Mouse (Mus musculus): ENCODE measurements at regions not wholly inside any gene's neighbourhood (a gene's known extent, or its start where the extent isn't known, plus 50 kb on each side); places are given as distances from the start of the nearest gene placed in this dataset.
A peak's percentile ranks its signal among the peaks of the same experiment; 100 is the strongest.

- no peak for DNase-seq (ENCODE audit: low spot score in 2 of 2)
Observed at GRCm38 (mm10) chr17:93260366-93261205, 61.8 kb downstream of the Adcyap1 start.

GRCm38 (mm10) chr17:93261206-93261504 is 62.3 kb downstream of the Adcyap1 start:
- no peak for DNase-seq (ENCODE audit: low spot score in 2 of 2)

- no peak for DNase-seq (ENCODE audit: low spot score in 2 of 2)
Observed at GRCm38 (mm10) chr17:93306121-93306520, 107.3 kb downstream of the Adcyap1 start.

- DNase-seq (ENCODE audit: low spot score in 2 of 2) = no peak
Observed at GRCm38 (mm10) chr17:93312139-93312538, 113.3 kb downstream of the Adcyap1 start.

- no peak for DNase-seq (ENCODE audit: low spot score in 2 of 2)
Observed at GRCm38 (mm10) chr17:93312640-93313309, 114.0 kb downstream of the Adcyap1 start.

GRCm38 (mm10) chr17:93313310-93313688 is 114.5 kb downstream of the Adcyap1 start:
- DNase-seq (ENCODE audit: low spot score in 2 of 2) = no peak

- DNase-seq (ENCODE audit: low spot score in 2 of 2) = no peak
Observed at GRCm38 (mm10) chr17:93314144-93314543, 115.3 kb downstream of the Adcyap1 start.

- no peak for DNase-seq (ENCODE audit: low spot score in 2 of 2)
Observed at GRCm38 (mm10) chr17:93321482-93321881, 122.7 kb downstream of the Adcyap1 start.

GRCm38 (mm10) chr17:93337576-93337975 is 138.8 kb downstream of the Adcyap1 start:
- no peak for DNase-seq (ENCODE audit: low spot score in 2 of 2)

- no peak for DNase-seq (ENCODE audit: low spot score in 2 of 2)
Observed at GRCm38 (mm10) chr17:93355238-93355637, 156.4 kb downstream of the Adcyap1 start.

GRCm38 (mm10) chr17:93362926-93363325 is 164.1 kb downstream of the Adcyap1 start:
- no peak for DNase-seq (ENCODE audit: low spot score in 2 of 2)

- no peak for DNase-seq (ENCODE audit: low spot score in 2 of 2)
Observed at GRCm38 (mm10) chr17:93377453-93378091, 178.8 kb downstream of the Adcyap1 start.

- no peak for DNase-seq (ENCODE audit: low spot score in 2 of 2)
Observed at GRCm38 (mm10) chr17:93379789-93380398, 181.1 kb downstream of the Adcyap1 start.

GRCm38 (mm10) chr17:93390256-93390655 is 191.4 kb downstream of the Adcyap1 start:
- no peak for DNase-seq (ENCODE audit: low spot score in 2 of 2)

GRCm38 (mm10) chr17:93409329-93409728 is 210.5 kb downstream of the Adcyap1 start:
- peak in 1 of 2 experiments; percentile 7 for DNase-seq (ENCODE audit: low spot score in 2 of 2)
